Comparison of ENCODE assay signal across 9 mouse cellular contexts in genomic region chr5:99634010-99634541, GRCm38 (mm10).
DNase-seq lines count a peak whose midpoint lies in the region; TF ChIP-seq lines count a peak whose summit lies in the region.
"Had no signal": no experiment of that assay in that cellular context is flagged by ENCODE, and none has a peak within 500 bp of the region (broad histone marks: within the 10 kb centered on the region; RNA-seq: fewer than 3 reads in every experiment).

No protein-coding gene starts in this region.

- TF ChIP-seq POLR2A in kidney, adult 2 months (IDR thresholded peaks at IDR 0.05; ENCODE audit: low read depth, low read length): no peak

- no peak overlapping the region for H3K4me3 ChIP-seq in kidney, adult 2 months (ENCODE audit: insufficient read depth, low read depth, low read length)
- H3K4me3 ChIP-seq: hindbrain, embryonic 10.5 days had no signal

- no peaks in the 10 kb centered on the region for H3K27me3 ChIP-seq in kidney, adult 2 months (replicated peaks; ENCODE audit: control insufficient read depth, insufficient read depth, low read length)

- H3K36me3 ChIP-seq in kidney, adult 2 months (ENCODE audit: control insufficient read depth, insufficient read depth, low read length): no peaks in the 10 kb centered on the region
- H3K36me3 ChIP-seq: hindbrain, embryonic 10.5 days had no signal

- WGBS in kidney, adult 2 months: 83% methylated on average over 8 of the region's 8 CpGs

- H3K4me1 ChIP-seq in kidney, adult 2 months (ENCODE audit: control insufficient read depth, insufficient read depth, low read length): no peaks in the 10 kb centered on the region

- peak; percentile 5 for DNase-seq in adrenal gland, postnatal 25 days
- DNase-seq in adrenal gland, postnatal 14 days: no peak
- no peak for DNase-seq in kidney, adult 2 months
- no peak for DNase-seq in kidney, adult 8-10 months
- peak; percentile 18 for DNase-seq in thymus, postnatal 0 days (ENCODE audit: low spot score)
- no peak for DNase-seq in thymus, adult 18-20 months
- peak; percentile 63 for DNase-seq in thymus, postnatal 4 days
- DNase-seq in layer of hippocampus, postnatal 14 days (ENCODE audit: low spot score in 2 of 2): no peak

- TF ChIP-seq CTCF in kidney, adult 2 months (conservative IDR thresholded peaks at IDR 0.05; ENCODE audit: insufficient read depth, insufficient read length, low read depth, low read length): 0 out of 2 replicates have a peak, but pooled peaks have one; percentile 15

- H3K27ac ChIP-seq in kidney, adult 2 months (ENCODE audit: insufficient read depth, low read depth, low read length): no peak overlapping the region
- H3K27ac ChIP-seq: hindbrain, embryonic 10.5 days had no signal

Comparison
In these comparisons a context has a peak if more than half of its experiments do, and no peak if none do; other contexts are left out.
1. DNase-seq: peak in adrenal gland, postnatal 25 days (single experiment), thymus, postnatal 0 days (single experiment) and thymus, postnatal 4 days (single experiment); none in adrenal gland, postnatal 14 days (single experiment), kidney, adult 2 months (single experiment), kidney, adult 8-10 months (0 of 2), thymus, adult 18-20 months (0 of 2) and layer of hippocampus, postnatal 14 days (0 of 2).